Mouse (Mus musculus): ENCODE data around the gene Rars2. TPM values are rescaled to one million over a fixed set of nuclear protein-coding genes. Genes with fewer than 3 reads are reported as not detected.

The Rars2 gene
- total and polyA plus RNA-seq, 2 experiments, result 6.1 to 12.2 TPM

DNA sequence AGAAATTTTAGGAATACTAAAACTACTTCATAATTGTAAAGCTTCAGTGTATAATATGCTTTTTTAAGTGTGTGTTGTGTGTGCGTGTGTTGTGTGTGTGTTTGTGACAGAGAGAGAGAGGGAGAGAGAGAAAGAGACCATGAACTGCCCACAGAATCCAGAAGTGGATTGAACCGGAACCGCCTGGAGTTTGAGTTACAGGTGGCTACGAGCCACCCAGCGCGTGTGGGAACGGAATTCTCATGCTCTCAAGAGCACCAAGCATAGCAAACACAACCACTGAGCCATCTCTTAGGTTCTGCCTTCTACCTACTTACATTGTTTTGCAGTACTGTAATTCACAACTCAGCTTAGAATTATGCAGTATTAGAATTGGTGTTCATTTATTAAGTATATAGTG is 19.4 kb downstream of the Rars2 start:
- WGBS, result 98% methylated on average over 7 of the region's 7 CpGs
- H3K36me3 ChIP-seq (ENCODE audit: control insufficient read depth, insufficient read depth, low read length), result peaks cover 40% of the 10 kb centered on the region

DNA sequence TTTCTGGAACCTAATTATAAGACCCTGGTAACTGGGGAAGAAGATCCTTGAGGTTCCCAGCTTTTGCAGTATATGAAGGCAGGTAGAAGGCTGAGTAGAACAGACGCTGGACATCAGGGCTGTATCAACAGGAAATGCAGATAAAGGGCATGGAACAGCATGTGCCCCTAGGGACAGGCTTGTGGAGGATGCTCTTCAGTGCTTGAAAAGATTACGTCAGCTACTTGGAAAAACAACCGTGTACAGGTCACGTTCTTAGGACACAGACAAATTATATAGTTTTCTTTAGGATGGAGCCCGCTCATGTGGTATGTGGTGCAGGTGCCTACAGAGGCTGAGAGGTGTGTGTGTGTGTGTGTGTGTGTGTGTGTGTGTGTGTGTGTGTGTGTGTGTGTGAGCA is 21.3 kb downstream of the Rars2 start:
- WGBS, result 86% methylated on average over 5 of the region's 5 CpGs
- DNase-seq (ENCODE audit: extremely low read depth, low read depth, low spot score), result no peak
- H3K36me3 ChIP-seq (ENCODE audit: control insufficient read depth, insufficient read depth, low read length), result peaks cover 49% of the 10 kb centered on the region

More for the DNA sequence above, 19.4 kb downstream of the Rars2 start:
- no peak overlapping the region for H3K9ac ChIP-seq (ENCODE audit: low read depth, low read length)
- H3K4me1 ChIP-seq (ENCODE audit: control insufficient read depth, insufficient read depth, low read length), result no peaks in the 10 kb centered on the region
- no peak for DNase-seq (ENCODE audit: extremely low read depth, low read depth, low spot score)
- no peak for TF ChIP-seq POLR2A (IDR thresholded peaks at IDR 0.05; ENCODE audit: extremely low read depth, insufficient read depth, low read length)
- TF ChIP-seq CTCF (IDR thresholded peaks at IDR 0.05; ENCODE audit: low read depth, low read length), result no peak
- H3K27me3 ChIP-seq (ENCODE audit: control insufficient read depth, insufficient read depth, low read length), result no peaks in the 10 kb centered on the region
- H3K79me2 ChIP-seq (ENCODE audit: control insufficient read depth, insufficient read depth, low read length), result no peaks in the 10 kb centered on the region
- H3K4me3 ChIP-seq (ENCODE audit: insufficient read depth, low read depth, low read length), result no peak overlapping the region
- no peak overlapping the region for H3K27ac ChIP-seq (replicated peaks; ENCODE audit: insufficient read depth, low read depth, low read length)

DNA sequence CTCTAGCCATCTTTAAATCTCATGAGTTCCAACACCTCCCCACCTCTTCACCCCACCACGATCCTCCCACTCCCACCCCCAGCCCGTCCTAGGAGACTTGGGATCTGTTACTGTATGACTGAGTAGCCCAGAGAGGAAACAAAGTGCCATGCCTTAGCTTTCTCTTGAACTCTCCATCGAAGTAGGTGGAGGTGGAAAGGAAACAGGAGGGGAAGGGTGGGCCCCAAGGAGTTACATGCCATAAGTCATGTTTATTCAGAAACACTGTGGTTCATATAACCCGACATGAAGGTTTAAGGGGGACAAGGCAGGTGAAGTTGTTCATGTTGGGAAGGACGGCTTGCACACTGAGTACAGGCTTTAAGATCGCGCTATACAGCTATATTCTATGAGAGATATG is 22.6 kb downstream of the Rars2 start:
- Histone ChIP-seq H3K4me1 (ENCODE audit: control insufficient read depth, insufficient read depth, low read length) (no peaks in the 10 kb centered on the region), H3K27me3 (ENCODE audit: control insufficient read depth, insufficient read depth, low read length) (no peaks in the 10 kb centered on the region), H3K4me3 (ENCODE audit: insufficient read depth, low read depth, low read length) (no peak overlapping the region), H3K36me3 (ENCODE audit: control insufficient read depth, insufficient read depth, low read length) (peaks cover 50% of the 10 kb centered on the region), H3K79me2 (ENCODE audit: control insufficient read depth, insufficient read depth, low read length) (no peaks in the 10 kb centered on the region), H3K9ac (ENCODE audit: low read depth, low read length) (no peak overlapping the region), H3K27ac (replicated peaks; ENCODE audit: insufficient read depth, low read depth, low read length) (no peak overlapping the region)
- TF ChIP-seq POLR2A (IDR thresholded peaks at IDR 0.05; ENCODE audit: extremely low read depth, insufficient read depth, low read length) (no peak), CTCF (IDR thresholded peaks at IDR 0.05; ENCODE audit: low read depth, low read length) (no peak)
- DNase-seq (ENCODE audit: extremely low read depth, low read depth, low spot score), result no peak
- WGBS, result 96% methylated on average over 7 of the region's 7 CpGs

More for the DNA sequence above, 21.3 kb downstream of the Rars2 start:
- Histone ChIP-seq H3K27me3 (ENCODE audit: control insufficient read depth, insufficient read depth, low read length) (no peaks in the 10 kb centered on the region), H3K27ac (replicated peaks; ENCODE audit: insufficient read depth, low read depth, low read length) (no peak overlapping the region), H3K9ac (ENCODE audit: low read depth, low read length) (no peak overlapping the region), H3K4me3 (ENCODE audit: insufficient read depth, low read depth, low read length) (no peak overlapping the region), H3K79me2 (ENCODE audit: control insufficient read depth, insufficient read depth, low read length) (no peaks in the 10 kb centered on the region), H3K4me1 (ENCODE audit: control insufficient read depth, insufficient read depth, low read length) (no peaks in the 10 kb centered on the region)
- no peak for TF ChIP-seq POLR2A (IDR thresholded peaks at IDR 0.05; ENCODE audit: extremely low read depth, insufficient read depth, low read length)
- TF ChIP-seq CTCF (IDR thresholded peaks at IDR 0.05; ENCODE audit: low read depth, low read length), result no peak

DNA sequence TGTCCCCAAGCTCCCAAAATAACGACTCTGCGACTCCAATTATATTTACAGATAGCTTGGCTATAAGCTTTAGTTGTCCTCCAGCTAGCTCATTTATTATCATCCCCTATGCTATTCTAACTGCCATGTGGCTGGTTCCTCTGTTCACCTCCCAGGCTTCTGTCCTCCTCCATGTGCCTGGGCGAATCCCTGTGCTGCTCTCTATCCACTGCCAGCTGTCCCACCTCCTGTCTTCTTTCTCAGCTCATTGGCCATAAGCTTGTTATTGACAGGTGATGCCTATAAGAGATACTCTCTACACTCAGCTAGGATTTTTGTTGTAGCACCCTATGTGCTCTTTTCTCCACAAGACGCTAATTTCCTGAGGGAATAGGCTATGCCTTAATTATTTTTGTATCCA is 23.1 kb downstream of the Rars2 start:
- peaks cover 51% of the 10 kb centered on the region for H3K36me3 ChIP-seq (ENCODE audit: control insufficient read depth, insufficient read depth, low read length)

DNA sequence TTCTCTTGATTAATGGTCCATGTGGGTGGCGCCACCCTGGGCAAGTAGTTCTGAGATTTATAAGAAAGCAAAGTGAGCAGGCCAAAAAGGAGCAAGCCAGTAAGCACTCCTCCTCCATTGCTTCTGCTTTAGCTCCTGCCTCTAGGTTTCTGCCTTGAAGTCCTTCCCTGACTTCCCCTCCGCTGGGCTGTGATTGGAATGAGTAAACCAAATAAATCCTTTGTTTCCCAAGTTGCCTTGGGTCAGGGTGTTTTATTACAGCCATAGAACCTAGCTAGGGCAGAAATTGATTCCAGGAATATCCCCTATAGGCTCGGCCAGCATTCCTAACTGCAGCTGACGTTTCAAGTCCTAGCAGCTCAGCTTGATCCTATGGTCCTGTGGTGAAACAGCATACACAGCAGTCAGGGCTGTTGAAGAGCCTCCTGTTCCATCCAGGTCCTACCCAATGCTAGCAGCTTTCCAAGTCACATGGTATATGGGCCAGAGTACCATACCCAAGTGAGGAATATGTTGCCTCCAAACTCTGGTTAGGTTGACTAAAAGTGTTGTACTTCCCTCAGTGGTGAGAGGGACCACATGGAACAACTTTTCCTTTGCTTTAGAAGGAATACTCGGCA is 25.1 kb downstream of the Rars2 start:
- WGBS, result 97% methylated on average over 5 of the region's 5 CpGs
- TF ChIP-seq POLR2A (IDR thresholded peaks at IDR 0.05; ENCODE audit: extremely low read depth, insufficient read depth, low read length), result no peak
- Histone ChIP-seq H3K4me1 (ENCODE audit: control insufficient read depth, insufficient read depth, low read length) (no peaks in the 10 kb centered on the region), H3K27me3 (ENCODE audit: control insufficient read depth, insufficient read depth, low read length) (no peaks in the 10 kb centered on the region), H3K79me2 (ENCODE audit: control insufficient read depth, insufficient read depth, low read length) (no peaks in the 10 kb centered on the region), H3K36me3 (ENCODE audit: control insufficient read depth, insufficient read depth, low read length) (peaks cover 46% of the 10 kb centered on the region), H3K9ac (ENCODE audit: low read depth, low read length) (no peak overlapping the region), H3K27ac (replicated peaks; ENCODE audit: insufficient read depth, low read depth, low read length) (no peak overlapping the region), H3K4me3 (ENCODE audit: insufficient read depth, low read depth, low read length) (no peak overlapping the region)
- DNase-seq (ENCODE audit: extremely low read depth, low read depth, low spot score), result no peak

More for the DNA sequence above, 23.1 kb downstream of the Rars2 start:
- TF ChIP-seq POLR2A (IDR thresholded peaks at IDR 0.05; ENCODE audit: extremely low read depth, insufficient read depth, low read length), result no peak
- no peak for TF ChIP-seq CTCF (IDR thresholded peaks at IDR 0.05; ENCODE audit: low read depth, low read length)
- Histone ChIP-seq H3K27ac (replicated peaks; ENCODE audit: insufficient read depth, low read depth, low read length) (no peak overlapping the region), H3K79me2 (ENCODE audit: control insufficient read depth, insufficient read depth, low read length) (no peaks in the 10 kb centered on the region), H3K9ac (ENCODE audit: low read depth, low read length) (no peak overlapping the region), H3K27me3 (ENCODE audit: control insufficient read depth, insufficient read depth, low read length) (no peaks in the 10 kb centered on the region), H3K4me3 (ENCODE audit: insufficient read depth, low read depth, low read length) (no peak overlapping the region), H3K4me1 (ENCODE audit: control insufficient read depth, insufficient read depth, low read length) (no peaks in the 10 kb centered on the region)
- WGBS, result 95% methylated on average over 4 of the region's 4 CpGs
- DNase-seq (ENCODE audit: extremely low read depth, low read depth, low spot score), result no peak

DNA sequence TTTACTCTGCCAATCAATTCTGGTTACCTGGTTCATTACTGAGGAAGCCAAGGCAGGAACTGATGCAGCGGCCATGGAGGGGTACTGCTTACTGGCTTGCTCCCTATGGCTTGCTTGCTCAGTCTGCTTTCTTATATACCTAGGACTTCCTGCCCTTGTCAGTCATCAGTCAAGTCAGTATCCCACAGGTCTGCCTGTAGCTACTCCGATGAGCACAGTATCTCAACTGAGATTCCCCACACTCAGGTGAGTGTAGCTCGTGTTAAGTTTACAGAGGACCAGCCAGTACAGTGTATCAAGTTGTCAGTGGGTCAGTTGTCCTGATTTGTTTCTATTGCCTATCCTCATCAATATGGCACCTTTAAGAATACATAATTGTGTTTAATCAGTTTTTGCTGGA is 26.0 kb downstream of the Rars2 start:
- no peaks in the 10 kb centered on the region for H3K4me1 ChIP-seq (ENCODE audit: control insufficient read depth, insufficient read depth, low read length)
- 98% methylated on average over 3 of the region's 3 CpGs for WGBS

More for the DNA sequence above, 26.0 kb downstream of the Rars2 start:
- H3K4me3 ChIP-seq (ENCODE audit: insufficient read depth, low read depth, low read length), result no peak overlapping the region
- no peak overlapping the region for H3K27ac ChIP-seq (replicated peaks; ENCODE audit: insufficient read depth, low read depth, low read length)
- TF ChIP-seq CTCF (IDR thresholded peaks at IDR 0.05; ENCODE audit: low read depth, low read length), result no peak
- no peaks in the 10 kb centered on the region for H3K79me2 ChIP-seq (ENCODE audit: control insufficient read depth, insufficient read depth, low read length)
- H3K36me3 ChIP-seq (ENCODE audit: control insufficient read depth, insufficient read depth, low read length), result peaks cover 45% of the 10 kb centered on the region
- no peak overlapping the region for H3K9ac ChIP-seq (ENCODE audit: low read depth, low read length)
- no peak for DNase-seq (ENCODE audit: extremely low read depth, low read depth, low spot score)
- no peaks in the 10 kb centered on the region for H3K27me3 ChIP-seq (ENCODE audit: control insufficient read depth, insufficient read depth, low read length)
